ENCODE assay signal across 21 mouse cellular contexts in genomic region chr9:86301407-86301806, GRCm38 (mm10).
DNase-seq lines count a peak whose midpoint lies in the region; ATAC-seq lines count a peak whose summit lies in the region.
"Had no signal": no experiment of that assay in that cellular context is flagged by ENCODE, and none has a peak within 500 bp of the region (broad histone marks: within the 10 kb centered on the region; RNA-seq: fewer than 3 reads in every experiment).

No protein-coding gene starts in this region.

- H3K4me1 ChIP-seq in limb, embryonic 11.5 days (ENCODE audit: control insufficient read depth, insufficient read depth, low read length), result no peaks in the 10 kb centered on the region
- no peaks in the 10 kb centered on the region for H3K4me1 ChIP-seq in limb, embryonic 10.5 days
- H3K4me1 ChIP-seq: embryonic facial prominence, embryonic 15.5 days had no signal

- no peaks in the 10 kb centered on the region for H3K27me3 ChIP-seq in limb, embryonic 11.5 days (ENCODE audit: control insufficient read depth, insufficient read depth, low read length)
- H3K27me3 ChIP-seq in limb, embryonic 10.5 days (ENCODE audit: low read depth, poor library complexity, severe bottlenecking), result no peaks in the 10 kb centered on the region
- H3K27me3 ChIP-seq: embryonic facial prominence, embryonic 15.5 days; heart, embryonic 15.5 days; hindbrain, embryonic 15.5 days had no signal

- WGBS in limb, embryonic 11.5 days, result 92% methylated on average over 6 of the region's 6 CpGs
- WGBS in limb, embryonic 10.5 days, result 92% methylated on average over 6 of the region's 6 CpGs

- H3K9ac ChIP-seq in limb, embryonic 11.5 days (ENCODE audit: low read length), result no peak overlapping the region
- H3K9ac ChIP-seq: embryonic facial prominence, embryonic 15.5 days; heart, embryonic 15.5 days; hindbrain, embryonic 15.5 days had no signal

- H3K4me3 ChIP-seq in limb, embryonic 11.5 days (ENCODE audit: low read depth, low read length), result no peak overlapping the region
- H3K4me3 ChIP-seq in limb, embryonic 10.5 days, result no peak overlapping the region
- H3K4me3 ChIP-seq: embryonic facial prominence, embryonic 15.5 days; erythroblast, embryonic 14.5 days; forebrain, embryonic 10.5 days; heart, adult 2 months; heart, embryonic 15.5 days; hindbrain, embryonic 10.5 days; hindbrain, embryonic 15.5 days had no signal

- no peak overlapping the region for H3K27ac ChIP-seq in limb, embryonic 11.5 days (replicated peaks; ENCODE audit: low read depth, low read length)
- no peak overlapping the region for H3K27ac ChIP-seq in limb, embryonic 10.5 days
- H3K27ac ChIP-seq: embryonic facial prominence, embryonic 15.5 days; forebrain, embryonic 10.5 days; heart, adult 2 months; heart, embryonic 15.5 days; hindbrain, embryonic 10.5 days; hindbrain, embryonic 15.5 days had no signal

- H3K4me2 ChIP-seq in limb, embryonic 11.5 days (ENCODE audit: low read depth, severe bottlenecking), result no peak overlapping the region
- H3K4me2 ChIP-seq: embryonic facial prominence, embryonic 15.5 days; heart, embryonic 11.5 days; heart, embryonic 15.5 days; hindbrain, embryonic 15.5 days had no signal

- no peak for ATAC-seq in limb, embryonic 11.5 days (ENCODE audit: insufficient number of reproducible peaks, low FRiP score, low TSS enrichment, low read depth)
- ATAC-seq in common myeloid progenitor, adult 5-6 weeks (replicated peaks; ENCODE audit: low read depth, poor library complexity, severe bottlenecking), result 0 out of 2 replicates have a peak, but pooled peaks have one; percentile 32
- ATAC-seq: forebrain, embryonic 14.5 days; inflammation-experienced regulatory T-cells, adult 6 months had no signal

- DNase-seq in heart, adult 11 months, result peak; percentile 48
- DNase-seq in heart, postnatal 4 days, result no peak
- peak; percentile 18 for DNase-seq in limb, embryonic 11.5 days (ENCODE audit: low spot score)
- no peak for DNase-seq in limb, embryonic 10.5 days (ENCODE audit: low spot score)
- peak; percentile 93 for DNase-seq in 416B (ENCODE audit: low read depth)
- DNase-seq: adrenal gland, adult 8-10 months; adrenal gland, postnatal 36 days; cerebellum, adult 9-10 months; embryo, embryonic 11 days; heart, adult 2 months; heart, postnatal 14 days had no signal

- H3K9me3 ChIP-seq in limb, embryonic 11.5 days (ENCODE audit: control insufficient read depth, low read length), result no peaks in the 10 kb centered on the region
- H3K9me3 ChIP-seq in limb, embryonic 10.5 days (replicated peaks), result no peaks in the 10 kb centered on the region
- H3K9me3 ChIP-seq: embryonic facial prominence, embryonic 15.5 days; forebrain, embryonic 10.5 days; heart, embryonic 15.5 days; hindbrain, embryonic 10.5 days; hindbrain, embryonic 15.5 days had no signal

- H3K36me3 ChIP-seq in limb, embryonic 11.5 days (ENCODE audit: control insufficient read depth, insufficient read depth, low read length), result no peaks in the 10 kb centered on the region
- H3K36me3 ChIP-seq in limb, embryonic 10.5 days, result no peaks in the 10 kb centered on the region
- H3K36me3 ChIP-seq: embryonic facial prominence, embryonic 15.5 days; forebrain, embryonic 10.5 days; heart, embryonic 15.5 days; hindbrain, embryonic 10.5 days; hindbrain, embryonic 15.5 days had no signal

Comparison
In these comparisons a context has a peak if more than half of its experiments do, and no peak if none do; other contexts are left out.
1. DNase-seq: peak in heart, adult 11 months (single experiment), limb, embryonic 11.5 days (single experiment) and 416B (single experiment); none in heart, postnatal 4 days (single experiment) and limb, embryonic 10.5 days (single experiment).